Mouse (Mus musculus) kidney, embryonic 15.5 days (tissue): ENCODE measurements around the gene Ppif. TPM values are rescaled to one million over a fixed set of nuclear protein-coding genes. Genes with fewer than 3 reads are reported as not detected.

Experiments
- ATAC-seq: fragments of 200-750 bp; cut with Nextera tagmentation; replicated peaks from 2 replicates; pipeline ENCODE4 v1.8.0; 2017; ENCODE audit warnings: moderate TSS enrichment; ENCODE audit not compliant: low FRiP score
- H3K27ac ChIP-seq: fragments of 300-500 bp; sonication (generic); 2 replicates; pipeline ENCODE4 v1.5.1; 2015; ENCODE audit warnings: mild to moderate bottlenecking, inconsistent platforms
- H3K27me3 ChIP-seq: fragments of 300-500 bp; sonication (generic); 2 replicates; pipeline ENCODE4 v1.6.1; 2015; ENCODE audit warnings: inconsistent platforms
- H3K36me3 ChIP-seq: fragments of 300-500 bp; sonication (generic); 2 replicates; pipeline ENCODE4 v1.6.1; 2015; ENCODE audit warnings: inconsistent platforms
- H3K4me1 ChIP-seq: fragments of 300-500 bp; sonication (generic); 2 replicates; pipeline ENCODE4 v1.6.1; 2015; ENCODE audit warnings: inconsistent platforms
- H3K4me2 ChIP-seq: fragments of 300-500 bp; sonication (generic); 2 replicates; pipeline ENCODE4 v1.6.1; 2015; ENCODE audit warnings: moderate library complexity, mild to moderate bottlenecking, inconsistent platforms
- H3K4me3 ChIP-seq: fragments of 300-500 bp; sonication (generic); replicated peaks from 2 replicates; pipeline ENCODE4 v1.5.1; 2015; ENCODE audit warnings: mild to moderate bottlenecking, inconsistent platforms
- H3K9ac ChIP-seq: fragments of 300-500 bp; sonication (generic); 2 replicates; pipeline ENCODE4 v1.6.1; 2015; ENCODE audit warnings: mild to moderate bottlenecking, inconsistent platforms
- H3K9me3 ChIP-seq: fragments of 300-500 bp; sonication (generic); replicated peaks from 2 replicates; pipeline ENCODE4 v1.6.1; 2016; ENCODE audit warnings: inconsistent platforms
- WGBS: fragments of 180-500 bp; shearing (Covaris S2); methylation state at CpG from one replicate; pipeline ENCODE4 v1.1.7; 2015; ENCODE audit warnings: mixed read lengths; 5-methylcytosine and 5-hydroxymethylcytosine counted together
- polyA plus RNA-seq: library from polyadenylated mRNA; unstranded; fragments of >200 nt; fragmentation: Nextera tagmentation; extraction: Ambion mirVana; gene quantifications from 2 replicates; pipeline ENCODE4 v1.2.1, GENCODE M21; 2015

The Ppif gene
- polyA plus RNA-seq, 1 experiment from 2014 or later: 41.5 TPM

GRCm38 (mm10) chr14:25741840-25742367 is 48.0 kb downstream of the Ppif start:
- H3K36me3 ChIP-seq: peaks cover 16% of the 10 kb centered on the region
- H3K4me3 ChIP-seq: no peak overlapping the region
- H3K27me3 ChIP-seq: no peaks in the 10 kb centered on the region
- H3K4me1 ChIP-seq: peaks cover 48% of the 10 kb centered on the region
- no peak overlapping the region for H3K9ac ChIP-seq
- WGBS: 58% methylated on average over 5 of the region's 5 CpGs
- H3K4me2 ChIP-seq: no peak overlapping the region
- H3K27ac ChIP-seq: no peak overlapping the region
- ATAC-seq: no peak
- no peaks in the 10 kb centered on the region for H3K9me3 ChIP-seq

- Histone ChIP-seq H3K27me3 (no peaks in the 10 kb centered on the region), H3K9me3 (no peaks in the 10 kb centered on the region), H3K4me2 (no peak overlapping the region), H3K36me3 (peaks cover 16% of the 10 kb centered on the region), H3K4me3 (no peak overlapping the region), H3K27ac (no peak overlapping the region), H3K4me1 (peaks cover 46% of the 10 kb centered on the region), H3K9ac (no peak overlapping the region)
- no peak for ATAC-seq
- WGBS: 88% methylated on average over 5 of the region's 5 CpGs
Measured at GRCm38 (mm10) chr14:25742943-25743342, 49.0 kb downstream of the Ppif start.

DNA sequence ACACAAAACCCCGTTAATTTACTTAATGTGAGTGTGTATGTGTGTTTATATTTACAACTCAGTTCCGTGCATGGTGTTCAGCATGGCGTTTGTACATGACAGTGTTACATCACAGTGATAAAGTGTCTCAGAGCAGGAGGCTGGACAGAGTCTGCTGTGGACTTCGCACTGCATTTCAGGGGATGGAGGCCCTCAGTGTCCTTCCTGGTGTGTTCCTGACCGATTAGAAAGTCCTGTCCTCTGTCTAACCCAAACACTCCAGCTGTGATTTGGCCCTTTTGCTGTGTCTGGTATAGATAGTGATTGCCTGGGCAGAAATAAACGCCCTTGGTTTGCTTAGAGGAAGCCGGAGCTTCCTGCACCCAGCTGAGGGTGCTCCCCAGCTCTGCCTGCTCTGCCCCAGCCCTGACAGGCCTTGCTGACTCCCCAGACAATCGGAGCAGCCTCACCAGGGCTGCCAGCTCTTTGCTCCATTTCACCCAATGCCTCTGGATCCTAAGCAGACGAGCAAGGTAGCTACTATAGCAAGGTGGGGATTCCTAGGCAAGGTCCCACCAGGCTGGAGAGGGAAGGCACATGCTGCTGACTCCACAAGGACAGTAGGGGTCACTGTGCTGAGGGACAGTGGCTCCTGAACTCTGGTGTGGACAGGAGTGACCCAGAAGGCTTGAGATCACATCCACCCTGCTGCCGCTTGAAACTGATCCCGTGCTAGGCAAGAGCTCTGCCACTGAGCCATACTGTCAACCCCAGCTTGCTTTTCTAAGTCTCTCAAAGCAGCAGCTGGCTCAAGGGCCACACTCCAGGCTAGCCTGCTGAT is 51.6 kb downstream of the Ppif start:
- no peak overlapping the region for H3K27ac ChIP-seq
- H3K36me3 ChIP-seq: peaks cover 16% of the 10 kb centered on the region
- H3K9me3 ChIP-seq: no peaks in the 10 kb centered on the region
- H3K27me3 ChIP-seq: no peaks in the 10 kb centered on the region
- H3K4me1 ChIP-seq: peaks cover 41% of the 10 kb centered on the region
- no peak overlapping the region for H3K4me2 ChIP-seq
- H3K4me3 ChIP-seq: no peak overlapping the region
- H3K9ac ChIP-seq: no peak overlapping the region
- ATAC-seq: no peak
- WGBS: 68% methylated on average over 11 of the region's 11 CpGs

GRCm38 (mm10) chr14:25746371-25746770 is 52.4 kb downstream of the Ppif start:
- Histone ChIP-seq H3K36me3 (peaks cover 16% of the 10 kb centered on the region), H3K4me1 (peaks cover 35% of the 10 kb centered on the region), H3K4me2 (no peak overlapping the region), H3K4me3 (no peak overlapping the region), H3K9me3 (no peaks in the 10 kb centered on the region), H3K27ac (no peak overlapping the region), H3K27me3 (no peaks in the 10 kb centered on the region), H3K9ac (no peak overlapping the region)
- WGBS: 91% methylated on average over 6 of the region's 6 CpGs
- ATAC-seq: no peak

- no peak overlapping the region for H3K9ac ChIP-seq
- H3K4me2 ChIP-seq: no peak overlapping the region
- H3K9me3 ChIP-seq: no peaks in the 10 kb centered on the region
- no peak for ATAC-seq
- no peak overlapping the region for H3K27ac ChIP-seq
- peaks cover 21% of the 10 kb centered on the region for H3K36me3 ChIP-seq
- peaks cover 33% of the 10 kb centered on the region for H3K4me1 ChIP-seq
- no peaks in the 10 kb centered on the region for H3K27me3 ChIP-seq
- H3K4me3 ChIP-seq: no peak overlapping the region
- 69% methylated on average over 21 of the region's 21 CpGs for WGBS
Measured at GRCm38 (mm10) chr14:25746971-25747945, 53.3 kb downstream of the Ppif start.

DNA sequence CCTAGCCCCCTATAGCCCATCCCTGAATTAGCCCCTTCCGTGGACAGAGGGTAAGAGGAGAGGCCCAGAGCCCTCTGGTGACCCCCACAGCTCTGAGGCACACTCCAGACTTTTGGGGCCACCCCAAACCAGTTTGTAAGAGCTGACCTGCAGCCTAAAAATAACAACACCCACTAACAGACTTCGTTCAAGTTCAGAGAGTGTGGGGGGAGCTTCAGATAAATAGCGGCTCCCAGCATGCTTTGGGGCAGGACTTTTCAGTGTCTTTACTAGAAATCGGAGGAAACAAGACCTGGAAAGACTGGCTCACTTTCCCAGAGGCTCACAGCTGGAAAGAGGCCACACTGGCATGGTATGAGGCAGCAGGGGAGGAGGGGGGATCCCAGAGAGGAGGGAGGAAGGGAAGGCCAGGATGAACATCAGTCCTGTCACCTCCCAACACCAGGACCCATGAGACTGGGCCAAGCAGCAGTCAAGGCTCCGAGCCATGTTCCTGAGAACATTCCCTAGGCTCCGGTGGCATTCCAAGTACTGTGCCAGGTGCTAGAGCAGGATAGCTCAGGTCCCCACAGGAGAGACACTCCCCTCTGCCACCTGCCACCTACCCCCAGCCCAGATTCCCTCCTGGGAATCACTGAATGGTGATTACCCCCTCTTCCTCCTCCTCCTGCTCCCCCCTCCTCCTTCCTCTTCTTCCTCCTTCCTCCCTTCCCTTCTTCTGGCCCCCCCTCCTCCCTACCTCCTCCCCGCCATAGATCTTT is 54.2 kb downstream of the Ppif start:
- 69% methylated on average over 7 of the region's 7 CpGs for WGBS
- no peak for ATAC-seq
- H3K27ac ChIP-seq: no peak overlapping the region
- H3K4me1 ChIP-seq: peaks cover 33% of the 10 kb centered on the region
- H3K9me3 ChIP-seq: no peaks in the 10 kb centered on the region
- H3K36me3 ChIP-seq: peaks cover 21% of the 10 kb centered on the region
- H3K27me3 ChIP-seq: no peaks in the 10 kb centered on the region
- no peak overlapping the region for H3K4me3 ChIP-seq
- H3K4me2 ChIP-seq: no peak overlapping the region
- H3K9ac ChIP-seq: no peak overlapping the region

DNA sequence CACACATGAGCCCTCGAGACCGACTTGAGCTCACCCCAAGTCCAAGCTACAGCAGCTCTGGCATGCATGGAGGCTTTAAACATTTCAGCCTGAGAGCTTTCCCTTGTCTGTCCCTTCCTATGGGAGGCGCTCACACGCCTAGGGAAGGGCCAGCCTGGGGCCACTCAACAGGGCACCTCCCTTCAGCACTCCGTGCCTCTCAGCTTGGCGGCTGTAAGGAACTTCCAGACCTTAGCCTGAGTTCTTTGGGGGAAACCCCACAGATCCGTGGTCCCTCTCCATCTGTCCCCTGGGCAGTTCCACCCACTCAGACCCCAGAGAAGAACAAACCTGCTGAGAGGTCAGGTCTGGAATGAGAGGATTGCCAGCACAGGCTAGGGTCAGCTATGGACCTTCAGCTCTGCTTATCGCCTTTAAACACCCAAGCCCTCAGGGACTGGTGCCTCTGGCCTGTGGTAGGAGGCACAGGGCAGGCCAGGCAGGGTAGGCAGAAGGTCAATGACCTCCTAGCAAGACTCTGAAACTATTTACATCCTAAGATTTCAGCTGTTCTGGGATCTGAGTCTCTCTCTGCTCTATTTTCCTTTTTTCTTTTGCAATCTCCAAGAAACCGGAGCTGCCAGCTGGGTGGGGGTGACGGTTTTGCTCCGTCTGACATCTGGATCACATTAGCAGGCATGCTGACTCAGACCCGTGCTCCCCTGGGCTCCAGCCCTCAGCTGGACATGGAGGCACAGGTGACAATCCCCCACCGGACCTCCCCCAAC is 55.4 kb downstream of the Ppif start:
- H3K27me3 ChIP-seq: no peaks in the 10 kb centered on the region
- 0 out of 2 replicates have a peak, but pooled peaks have one; percentile 29 for ATAC-seq
- 37% methylated on average over 13 of the region's 13 CpGs for WGBS
- no peaks in the 10 kb centered on the region for H3K9me3 ChIP-seq
- no peak overlapping the region for H3K4me3 ChIP-seq
- peak overlapping the region; percentile 33; the same call in 1 of the 2 replicates for H3K27ac ChIP-seq
- no peak overlapping the region for H3K4me2 ChIP-seq
- H3K36me3 ChIP-seq: peaks cover 24% of the 10 kb centered on the region
- H3K9ac ChIP-seq: no peak overlapping the region
- H3K4me1 ChIP-seq: peaks cover 35% of the 10 kb centered on the region

Other genes starting within 250 kb of the Ppif start
- 41.8 and 47.3 TPM in 2 replicates for gene Zmiz1, start 235.0 kb upstream of the Ppif start, polyA plus RNA-seq
- gene Zcchc24, start 74.9 kb downstream of the Ppif start, polyA plus RNA-seq: 18.3 and 21.0 TPM in 2 replicates
- gene Anxa11, start 148.0 kb downstream of the Ppif start, polyA plus RNA-seq: 46.1 and 46.6 TPM in 2 replicates
- gene Plac9a, start 208.9 kb downstream of the Ppif start, polyA plus RNA-seq: 0.57 and 2.4 TPM in 2 replicates
- 3.3 and 4.1 TPM in 2 replicates for gene Tmem254a, start 233.5 kb downstream of the Ppif start, polyA plus RNA-seq
- gene Cphx1, start 244.2 kb downstream of the Ppif start, polyA plus RNA-seq: 0.15 TPM in 1 of 2 replicates, not detected in the other